Mouse (Mus musculus) embryo, embryonic 11 days (tissue): Measurements from ENCODE around the gene Coq4.
A peak's percentile ranks its signal among the peaks of the same experiment; 100 is the strongest.
"Not testable (repeated sequence)": the region's sequence is repeated elsewhere in the genome, so short reads cannot be mapped to it uniquely, and the experiment has no call there.

Experiments used
- DNase-seq: peaks from one replicate; pipeline ENCODE4 v3.0.0-alpha.2; 2015

Coq4 gene

GRCm38 (mm10) chr2:29787104-29787917 is at the start of gene Coq4:
Gene Coq4, plus strand, starts transcription at chr2:29787493.
- DNase-seq: peak; percentile 93

GRCm38 (mm10) chr2:29738799-29739198 is 48.5 kb upstream of the Coq4 start:
- no peak for DNase-seq

- no peak for DNase-seq
These were observed 47.9 kb upstream of the Coq4 start for GRCm38 (mm10) chr2:29739368-29739767.

DNA sequence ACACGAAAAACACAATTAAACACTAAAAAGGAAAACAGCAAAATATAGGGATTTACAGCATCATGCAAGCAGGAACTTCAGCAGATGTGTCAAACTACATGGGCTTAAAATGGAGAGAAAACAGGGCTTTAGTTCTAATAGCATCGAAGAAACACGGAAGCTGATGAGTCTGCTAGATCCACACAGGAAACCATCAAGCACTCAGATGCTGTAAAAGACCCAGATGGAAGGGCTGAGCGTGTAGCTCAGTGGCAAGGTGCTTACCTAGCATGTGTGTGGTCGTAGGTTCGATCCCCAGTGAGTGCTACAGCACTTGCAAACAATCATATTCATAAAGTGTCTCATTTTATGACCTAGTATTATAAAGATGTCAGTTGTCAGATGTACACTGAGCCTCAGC is 46.1 kb upstream of the Coq4 start:
- DNase-seq: no peak

- DNase-seq: no peak
These were observed 43.0 kb upstream of the Coq4 start for GRCm38 (mm10) chr2:29744256-29744655.

DNA sequence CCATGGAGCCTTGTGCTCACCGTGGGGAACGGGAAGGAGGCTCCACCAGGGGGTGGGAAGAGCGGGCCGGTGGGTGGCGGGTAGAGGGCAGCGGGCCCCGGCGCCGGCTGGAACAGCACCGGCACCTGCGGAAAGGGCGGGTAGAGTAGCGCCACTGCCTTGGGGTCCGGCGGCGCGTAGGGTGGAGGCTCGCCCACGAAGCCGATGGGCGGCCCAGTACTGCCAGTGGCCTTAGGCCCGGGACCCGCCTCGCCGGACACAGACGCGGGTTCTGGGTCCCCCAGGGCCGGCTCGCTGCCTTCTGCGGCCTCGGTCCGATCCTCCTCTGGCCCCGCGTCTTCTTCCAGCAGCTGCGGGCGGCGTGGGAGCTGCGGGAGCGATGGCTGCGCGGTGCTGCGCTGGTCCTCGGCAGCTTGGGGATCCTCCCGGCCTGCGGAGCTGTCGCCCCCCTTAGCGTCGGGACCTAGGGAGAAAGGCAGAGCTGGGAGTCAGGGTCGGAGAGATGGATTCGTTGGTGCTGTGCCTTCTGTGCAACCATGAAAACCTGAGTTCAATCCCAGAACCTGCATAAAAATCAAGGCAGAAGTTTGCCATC is 40.0 kb upstream of the Coq4 start:
- peak; percentile 22 for DNase-seq

- peak; percentile 31 for DNase-seq
These were observed 39.4 kb upstream of the Coq4 start for GRCm38 (mm10) chr2:29747852-29748251.

DNA sequence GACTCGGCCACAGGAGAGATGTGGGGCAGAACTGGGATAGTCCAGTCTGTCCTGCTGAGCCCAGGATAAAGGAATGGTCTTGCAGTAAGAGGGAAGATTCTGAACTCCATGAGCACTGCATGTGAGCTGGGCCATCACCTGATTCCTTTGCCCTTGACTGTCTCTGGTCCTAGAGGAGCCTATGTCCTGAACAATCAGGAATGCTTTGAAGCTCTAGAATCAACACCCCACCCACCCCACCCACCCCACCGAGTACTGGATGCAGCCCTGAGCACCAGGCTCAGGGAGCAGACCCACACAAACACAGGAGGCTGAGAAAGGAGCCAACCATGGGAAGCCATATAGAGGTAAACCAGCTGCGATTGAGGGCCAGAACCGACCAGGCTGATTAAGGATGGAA is 38.8 kb upstream of the Coq4 start:
- DNase-seq: no peak

- peak; percentile 8 for DNase-seq
These were observed 35.8 kb upstream of the Coq4 start, which contains the start of gene Gm13420 for GRCm38 (mm10) chr2:29751497-29751896. Gene Gm13420, minus strand, starts transcription at chr2:29751685.

DNA sequence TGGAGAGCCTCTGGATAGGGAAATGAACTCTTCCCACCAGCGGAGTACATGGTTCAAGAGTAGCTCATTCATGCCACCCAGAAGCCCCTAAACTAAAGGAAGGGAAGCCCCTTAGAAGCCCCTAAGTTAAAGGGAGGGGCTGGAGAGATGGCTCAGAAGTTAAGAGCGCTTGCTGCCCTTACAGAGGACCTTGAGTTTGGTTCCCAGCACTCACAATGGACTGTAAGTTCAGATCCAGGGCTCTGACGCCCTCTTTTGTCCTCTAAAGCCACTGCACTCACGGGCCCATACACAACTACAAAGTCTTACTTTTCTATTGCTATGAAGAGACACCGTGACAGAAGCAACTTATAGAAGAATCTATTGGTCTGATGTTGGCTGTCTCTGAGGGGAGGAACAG is 34.9 kb upstream of the Coq4 start:
- no peak for DNase-seq

GRCm38 (mm10) chr2:29755693-29756092 is 31.6 kb upstream of the Coq4 start:
- no peak for DNase-seq

- DNase-seq: peak; percentile 80
These were observed 22.5 kb upstream of the Coq4 start for GRCm38 (mm10) chr2:29764831-29765230.

- no peak for DNase-seq
These were observed 19.1 kb upstream of the Coq4 start for GRCm38 (mm10) chr2:29767976-29768709.

- DNase-seq: no peak
These were observed 18.4 kb upstream of the Coq4 start for GRCm38 (mm10) chr2:29768901-29769300.

DNA sequence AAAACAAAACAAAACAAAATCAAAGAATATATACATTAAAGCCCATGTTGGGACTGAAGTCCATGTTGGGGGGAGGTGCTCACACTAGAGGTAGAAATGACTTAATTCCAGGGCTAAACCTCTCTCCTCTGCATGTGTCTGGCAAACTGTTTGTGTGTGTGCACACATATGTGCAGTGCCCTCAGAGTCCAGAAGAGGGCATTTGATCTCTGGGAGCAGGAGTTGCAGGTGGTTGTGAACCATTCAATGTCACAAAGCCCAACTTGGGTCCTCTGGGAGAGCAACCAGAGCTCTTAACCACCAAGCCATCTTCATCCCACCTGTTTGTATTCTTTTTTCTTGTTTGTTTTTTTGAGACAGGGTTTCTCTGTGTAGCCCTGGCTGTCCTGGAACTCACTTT is 17.1 kb upstream of the Coq4 start:
- peak; percentile 9 for DNase-seq

- no peak for DNase-seq
These were observed 15.5 kb upstream of the Coq4 start for GRCm38 (mm10) chr2:29771611-29772461.

GRCm38 (mm10) chr2:29773323-29773722 is 14.0 kb upstream of the Coq4 start:
- no peak for DNase-seq

- not testable (repeated sequence) for DNase-seq
These were observed 6.0 kb upstream of the Coq4 start for GRCm38 (mm10) chr2:29781256-29781655.

GRCm38 (mm10) chr2:29784290-29784689 is 3.0 kb upstream of the Coq4 start:
- no peak for DNase-seq

GRCm38 (mm10) chr2:29787937-29788681 is 816 bp downstream of the Coq4 start, which contains the start of gene Trub2:
Gene Trub2, minus strand, starts transcription at chr2:29788502.
- DNase-seq: peak; percentile 90

DNA sequence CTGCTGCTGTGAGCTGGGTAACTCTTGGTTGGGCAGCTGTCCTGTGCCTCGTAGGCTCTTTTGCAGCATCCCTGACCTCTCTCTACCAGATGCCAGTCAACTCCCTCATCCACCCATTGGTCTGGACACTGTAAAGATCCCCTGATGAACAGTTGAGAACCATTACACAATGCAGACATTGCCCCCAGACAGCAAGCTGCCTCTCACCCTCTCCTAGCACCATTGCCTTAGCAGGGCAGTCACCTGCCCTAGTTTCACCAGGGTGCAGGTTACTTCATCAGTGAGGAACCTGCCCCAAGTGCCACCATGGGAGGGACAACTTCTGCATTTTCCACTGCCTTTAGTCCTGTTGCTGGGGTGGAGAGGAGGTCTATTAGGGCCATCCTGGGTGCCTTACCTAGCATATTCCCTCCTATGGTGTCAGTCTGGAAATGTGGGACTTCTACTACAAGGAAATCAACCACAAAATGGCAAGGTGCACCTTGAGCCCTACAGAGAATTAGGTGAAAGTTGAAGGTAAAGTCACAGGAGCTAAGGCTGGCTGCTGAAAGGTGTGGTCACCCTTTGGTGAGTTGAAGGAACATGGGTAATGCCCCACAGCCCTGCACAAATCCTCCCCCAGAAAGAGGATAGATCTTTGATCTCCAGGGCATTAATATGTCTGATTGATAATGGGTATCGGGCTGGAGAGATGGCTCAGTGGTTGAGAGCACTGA is 5.6 kb downstream of the Coq4 start:
- DNase-seq: no peak
